Mouse (Mus musculus): ENCODE results near the gene Mctp2.

Gene Mctp2

GRCm38 (mm10) chr7:72306382-72306841 lies at the start of gene Mctp2:
Mctp2 (minus strand) TSS chr7:72306608.
- DNase-seq (ENCODE audit: low spot score) = no peak

GRCm38 (mm10) chr7:72345901-72346300 lies 39.5 kb upstream of the Mctp2 start:
- DNase-seq (ENCODE audit: low spot score) = no peak

- DNase-seq (ENCODE audit: low spot score) = no peak
Measured at GRCm38 (mm10) chr7:72343751-72344150, 37.3 kb upstream of the Mctp2 start.

GRCm38 (mm10) chr7:72342822-72343221 lies 36.4 kb upstream of the Mctp2 start:
- no peak for DNase-seq (ENCODE audit: low spot score)

GRCm38 (mm10) chr7:72325961-72326360 lies 19.6 kb upstream of the Mctp2 start:
- no peak for DNase-seq (ENCODE audit: low spot score)

GRCm38 (mm10) chr7:72320906-72321305 lies 14.5 kb upstream of the Mctp2 start:
- no peak for DNase-seq (ENCODE audit: low spot score)

GRCm38 (mm10) chr7:72320441-72320840 lies 14.0 kb upstream of the Mctp2 start:
- DNase-seq (ENCODE audit: low spot score) = no peak

- no peak for DNase-seq (ENCODE audit: low spot score)
Measured at GRCm38 (mm10) chr7:72314395-72315060, 8.1 kb upstream of the Mctp2 start.

- no peak for DNase-seq (ENCODE audit: low spot score)
Measured at GRCm38 (mm10) chr7:72313908-72314307, 7.5 kb upstream of the Mctp2 start.

GRCm38 (mm10) chr7:72311582-72311981 lies 5.2 kb upstream of the Mctp2 start:
- no peak for DNase-seq (ENCODE audit: low spot score)

- DNase-seq (ENCODE audit: low spot score) = no peak
Measured at GRCm38 (mm10) chr7:72308078-72308477, 1.7 kb upstream of the Mctp2 start.

GRCm38 (mm10) chr7:72306847-72307246 lies 439 bp upstream of the Mctp2 start:
- no peak for DNase-seq (ENCODE audit: low spot score)

- no peak for DNase-seq (ENCODE audit: low spot score)
Measured at GRCm38 (mm10) chr7:72305971-72306370, 437 bp downstream of the Mctp2 start.

- no peak for DNase-seq (ENCODE audit: low spot score)
Measured at GRCm38 (mm10) chr7:72301667-72302066, 4.7 kb downstream of the Mctp2 start.

GRCm38 (mm10) chr7:72299726-72300125 lies 6.7 kb downstream of the Mctp2 start:
- DNase-seq (ENCODE audit: low spot score) = no peak

GRCm38 (mm10) chr7:72297013-72297412 lies 9.4 kb downstream of the Mctp2 start:
- DNase-seq (ENCODE audit: low spot score) = no peak

- DNase-seq (ENCODE audit: low spot score) = no peak
Measured at GRCm38 (mm10) chr7:72296171-72296570, 10.2 kb downstream of the Mctp2 start.

GRCm38 (mm10) chr7:72294886-72295285 lies 11.5 kb downstream of the Mctp2 start:
- no peak for DNase-seq (ENCODE audit: low spot score)

GRCm38 (mm10) chr7:72293784-72294538 lies 12.4 kb downstream of the Mctp2 start:
- no peak for DNase-seq (ENCODE audit: low spot score)

GRCm38 (mm10) chr7:72292232-72292913 lies 14.0 kb downstream of the Mctp2 start:
- no peak for DNase-seq (ENCODE audit: low spot score)

- DNase-seq (ENCODE audit: low spot score) = no peak
Measured at GRCm38 (mm10) chr7:72280721-72281120, 25.7 kb downstream of the Mctp2 start.

- DNase-seq (ENCODE audit: low spot score) = no peak
Measured at GRCm38 (mm10) chr7:72278412-72278811, 28.0 kb downstream of the Mctp2 start.

- no peak for DNase-seq (ENCODE audit: low spot score)
Measured at GRCm38 (mm10) chr7:72275513-72275912, 30.9 kb downstream of the Mctp2 start.

All from layer of hippocampus, adult 9-10 months (tissue).